Mouse (Mus musculus): ENCODE measurements around the gene Rpp25.

The Rpp25 gene

GRCm38 (mm10) chr9:57503622-57504380 is at the start of gene Rpp25:
Rpp25 (plus strand) TSS chr9:57504026.
- peak; percentile 33 to 38 for DNase-seq

GRCm38 (mm10) chr9:57459707-57460106 is 44.1 kb upstream of the Rpp25 start:
- DNase-seq: no peak

- no peak for DNase-seq
Observed at GRCm38 (mm10) chr9:57462866-57463265, 41.0 kb upstream of the Rpp25 start.

GRCm38 (mm10) chr9:57466101-57466500 is 37.7 kb upstream of the Rpp25 start:
- no peak for DNase-seq

- DNase-seq: no peak
Observed at GRCm38 (mm10) chr9:57467271-57467771, 36.5 kb upstream of the Rpp25 start.

GRCm38 (mm10) chr9:57467896-57468549 is 35.8 kb upstream of the Rpp25 start, which contains the start of gene Scamp5:
Scamp5 (minus strand) TSS chr9:57468060.
- peak; percentile 90 to 93 for DNase-seq

- no peak for DNase-seq
Observed at GRCm38 (mm10) chr9:57468914-57469313, 34.9 kb upstream of the Rpp25 start.

- peak; percentile 58 to 84 for DNase-seq
Observed at GRCm38 (mm10) chr9:57485774-57486173, 18.1 kb upstream of the Rpp25 start.

- DNase-seq: no peak
Observed at GRCm38 (mm10) chr9:57487807-57488206, 16.0 kb upstream of the Rpp25 start.

GRCm38 (mm10) chr9:57493532-57493931 is 10.3 kb upstream of the Rpp25 start:
- DNase-seq: no peak

- DNase-seq: no peak
Observed at GRCm38 (mm10) chr9:57494970-57495369, 8.9 kb upstream of the Rpp25 start.

GRCm38 (mm10) chr9:57497236-57497635 is 6.6 kb upstream of the Rpp25 start:
- DNase-seq: no peak

GRCm38 (mm10) chr9:57498536-57498935 is 5.3 kb upstream of the Rpp25 start:
- DNase-seq: no peak

- no peak for DNase-seq
Observed at GRCm38 (mm10) chr9:57501452-57501851, 2.4 kb upstream of the Rpp25 start.

- no peak for DNase-seq
Observed at GRCm38 (mm10) chr9:57501861-57502260, 2.0 kb upstream of the Rpp25 start.

- DNase-seq: no peak
Observed at GRCm38 (mm10) chr9:57502911-57503621, 760 bp upstream of the Rpp25 start.

GRCm38 (mm10) chr9:57504381-57504700 is 515 bp downstream of the Rpp25 start:
- DNase-seq: peak; percentile 58 to 62

GRCm38 (mm10) chr9:57504891-57505290 is 1.1 kb downstream of the Rpp25 start:
- DNase-seq: no peak

GRCm38 (mm10) chr9:57505700-57506099 is 1.9 kb downstream of the Rpp25 start:
- DNase-seq: peak in 1 of 2 experiments; percentile 40

- DNase-seq: no peak
Observed at GRCm38 (mm10) chr9:57510577-57510976, 6.8 kb downstream of the Rpp25 start.

GRCm38 (mm10) chr9:57517113-57517512 is 13.3 kb downstream of the Rpp25 start:
- peak in 1 of 2 experiments; percentile 61 for DNase-seq

- no peak for DNase-seq
Observed at GRCm38 (mm10) chr9:57520375-57521055, 16.7 kb downstream of the Rpp25 start.

All from lung, postnatal 4 days (tissue).